In the genomic region with DNA sequence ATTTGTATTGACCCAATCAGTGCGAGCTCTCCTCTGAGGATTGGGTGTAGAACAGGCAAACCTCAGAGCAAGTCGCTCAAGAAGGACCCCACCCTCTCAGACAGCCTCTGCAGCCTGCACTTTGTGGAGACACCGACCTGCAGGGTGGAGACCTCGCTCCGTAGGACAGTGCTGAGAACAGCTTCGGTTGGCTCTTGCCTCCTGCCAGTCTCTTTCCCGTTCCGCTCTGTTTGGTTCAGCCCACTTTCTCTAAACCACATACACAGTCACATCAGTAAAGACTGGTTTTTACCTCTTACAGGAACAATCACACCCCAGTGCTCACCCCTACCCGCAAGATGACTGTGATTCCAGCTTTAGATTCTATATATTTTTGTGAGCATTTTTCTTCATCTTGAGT, we compare ENCODE assay signal across 22 mouse cellular contexts.
DNase-seq lines count a peak whose midpoint lies in the region; ATAC-seq and TF ChIP-seq lines count a peak whose summit lies in the region.
"Had no signal": no experiment of that assay in that cellular context is flagged by ENCODE, and none has a peak within 500 bp of the region (broad histone marks: within the 10 kb centered on the region; RNA-seq: fewer than 3 reads in every experiment).

No protein-coding gene starts in this region.

- TF ChIP-seq POLR2A in CH12.LX (IDR thresholded peaks at IDR 0.05; ENCODE audit: low read depth, low read length) = no peak

- H3K9me3 ChIP-seq in hindbrain, embryonic 15.5 days = no peaks in the 10 kb centered on the region
- H3K9me3 ChIP-seq in hindbrain, embryonic 12.5 days (replicated peaks) = no peaks in the 10 kb centered on the region; the same call in 1 of the 2 replicates
- no peaks in the 10 kb centered on the region for H3K9me3 ChIP-seq in kidney, postnatal 0 days (replicated peaks; ENCODE audit: low read length)
- peaks cover 6% of the 10 kb centered on the region for H3K9me3 ChIP-seq in CH12.LX (replicated peaks; ENCODE audit: low read length)
- H3K9me3 ChIP-seq in embryonic facial prominence, embryonic 15.5 days (replicated peaks) = no peaks in the 10 kb centered on the region
- H3K9me3 ChIP-seq: forebrain, embryonic 12.5 days; heart, embryonic 10.5 days; liver, embryonic 12.5 days had no signal

- dilution Hi-C loops in CH12.LX (cut with MboI; ENCODE audit: extremely low pct_ligation_motif_present, extremely low pct_unique_long_range_greater_than_20kb, low sequenced_read_pairs) = no loop called here

- 65% methylated on average over 9 of the region's 9 CpGs for WGBS in hindbrain, embryonic 15.5 days
- 75% methylated on average over 9 of the region's 9 CpGs for WGBS in hindbrain, embryonic 12.5 days
- WGBS in kidney, postnatal 0 days = 78% methylated on average over 9 of the region's 9 CpGs
- WGBS in embryonic facial prominence, embryonic 15.5 days = 66% methylated on average over 9 of the region's 9 CpGs

- no peak overlapping the region for H3K9ac ChIP-seq in hindbrain, embryonic 15.5 days
- H3K9ac ChIP-seq in hindbrain, embryonic 12.5 days = no peak overlapping the region
- no peak overlapping the region for H3K9ac ChIP-seq in kidney, postnatal 0 days (ENCODE audit: low read depth, low read length)
- H3K9ac ChIP-seq in CH12.LX (ENCODE audit: insufficient read depth, low read depth) = no peak overlapping the region
- H3K9ac ChIP-seq in embryonic facial prominence, embryonic 15.5 days = no peak overlapping the region
- H3K9ac ChIP-seq: forebrain, embryonic 12.5 days; liver, embryonic 12.5 days had no signal

- H3K4me3 ChIP-seq in hindbrain, embryonic 15.5 days = no peak overlapping the region
- no peak overlapping the region for H3K4me3 ChIP-seq in hindbrain, embryonic 12.5 days
- no peak overlapping the region for H3K4me3 ChIP-seq in kidney, postnatal 0 days (replicated peaks; ENCODE audit: low read depth, low read length)
- no peak overlapping the region for H3K4me3 ChIP-seq in CH12.LX (replicated peaks in 1 of 3; ENCODE audit: low read depth in 2 of 3, low read length in 2 of 3, poor library complexity in 1 of 3)
- H3K4me3 ChIP-seq in embryonic facial prominence, embryonic 15.5 days (replicated peaks) = no peak overlapping the region
- H3K4me3 ChIP-seq: forebrain, embryonic 12.5 days; heart, embryonic 10.5 days; limb, embryonic 13.5 days; liver, embryonic 12.5 days had no signal

- TF ChIP-seq EP300 in CH12.LX (IDR thresholded peaks at IDR 0.05; ENCODE audit: low read length) = no peak; the same call in 1 of the 2 replicates

- no peaks in the 10 kb centered on the region for H3K27me3 ChIP-seq in hindbrain, embryonic 15.5 days
- no peaks in the 10 kb centered on the region for H3K27me3 ChIP-seq in hindbrain, embryonic 12.5 days
- H3K27me3 ChIP-seq in kidney, postnatal 0 days (ENCODE audit: insufficient read depth, low read length) = no peaks in the 10 kb centered on the region
- H3K27me3 ChIP-seq in CH12.LX (replicated peaks) = no peaks in the 10 kb centered on the region
- no peaks in the 10 kb centered on the region for H3K27me3 ChIP-seq in embryonic facial prominence, embryonic 15.5 days
- H3K27me3 ChIP-seq: forebrain, embryonic 12.5 days; limb, embryonic 13.5 days; liver, embryonic 12.5 days had no signal

- no peaks in the 10 kb centered on the region for H3K36me3 ChIP-seq in hindbrain, embryonic 15.5 days
- no peaks in the 10 kb centered on the region for H3K36me3 ChIP-seq in hindbrain, embryonic 12.5 days
- no peaks in the 10 kb centered on the region for H3K36me3 ChIP-seq in kidney, postnatal 0 days (ENCODE audit: insufficient read depth, low read length)
- no peaks in the 10 kb centered on the region for H3K36me3 ChIP-seq in CH12.LX (replicated peaks in 1 of 2; ENCODE audit: control insufficient read depth in 1 of 2, insufficient read depth in 1 of 2, low read length in 1 of 2)
- no peaks in the 10 kb centered on the region for H3K36me3 ChIP-seq in embryonic facial prominence, embryonic 15.5 days
- H3K36me3 ChIP-seq: forebrain, embryonic 12.5 days; heart, embryonic 10.5 days; limb, embryonic 13.5 days; liver, embryonic 12.5 days had no signal

- H3K4me2 ChIP-seq in hindbrain, embryonic 15.5 days = no peak overlapping the region
- H3K4me2 ChIP-seq in hindbrain, embryonic 12.5 days (replicated peaks) = no peak overlapping the region
- H3K4me2 ChIP-seq in kidney, postnatal 0 days (ENCODE audit: low read length) = no peak overlapping the region
- no peak overlapping the region for H3K4me2 ChIP-seq in CH12.LX (ENCODE audit: insufficient read depth, low read depth, poor library complexity, severe bottlenecking)
- no peak overlapping the region for H3K4me2 ChIP-seq in embryonic facial prominence, embryonic 15.5 days (replicated peaks)
- H3K4me2 ChIP-seq: forebrain, embryonic 12.5 days; liver, embryonic 12.5 days had no signal

- ATAC-seq in hindbrain, embryonic 15.5 days (ENCODE audit: low FRiP score, low read depth) = peak; percentile 42; the same call in 1 of the 2 replicates
- ATAC-seq in hindbrain, embryonic 12.5 days (ENCODE audit: low FRiP score) = no peak
- no peak for ATAC-seq in kidney, postnatal 0 days (replicated peaks; ENCODE audit: low FRiP score, low read depth)
- peak; percentile 36; the same call in 1 of the 2 replicates for ATAC-seq in embryonic facial prominence, embryonic 15.5 days (ENCODE audit: insufficient number of reproducible peaks, low FRiP score, low TSS enrichment, low read depth)
- ATAC-seq: activated CD4-positive, CD25-positive, alpha-beta regulatory T cell, adult 4 months; intestine, postnatal 0 days; liver, embryonic 12.5 days had no signal

- no peaks in the 10 kb centered on the region for H3K79me2 ChIP-seq in CH12.LX (replicated peaks; ENCODE audit: control insufficient read depth, extremely low read depth, insufficient read depth, poor library complexity, severe bottlenecking)

- H3K27ac ChIP-seq in hindbrain, embryonic 15.5 days (replicated peaks) = no peak overlapping the region
- no peak overlapping the region for H3K27ac ChIP-seq in hindbrain, embryonic 12.5 days
- peak overlapping the region; percentile 84; the same call in 1 of the 2 replicates for H3K27ac ChIP-seq in kidney, postnatal 0 days
- no peak overlapping the region for H3K27ac ChIP-seq in CH12.LX (ENCODE audit: insufficient read depth, low read depth)
- no peak overlapping the region; the same call in 1 of the 2 replicates for H3K27ac ChIP-seq in embryonic facial prominence, embryonic 15.5 days (replicated peaks)
- H3K27ac ChIP-seq: forebrain, embryonic 12.5 days; liver, embryonic 12.5 days had no signal

- no peak for TF ChIP-seq RAD21 in CH12.LX (IDR thresholded peaks at IDR 0.05; ENCODE audit: low read depth, low read length)

- TF ChIP-seq CTCF in kidney, postnatal 0 days (IDR thresholded peaks at IDR 0.05; ENCODE audit: low read depth) = no peak
- no peak for TF ChIP-seq CTCF in CH12.LX (conservative IDR thresholded peaks at IDR 0.05 in 1 of 2, IDR thresholded peaks at IDR 0.05 in 1 of 2; ENCODE audit: low read depth in 2 of 2, low read length in 2 of 2)

- in situ Hi-C loops in CH12.LX (cut with MboI; ENCODE audit: low pct_ligation_motif_present, low pct_unique_long_range_greater_than_20kb, low sequenced_read_pairs) = no loop called here

- H3K4me1 ChIP-seq in hindbrain, embryonic 15.5 days (replicated peaks) = no peaks in the 10 kb centered on the region
- H3K4me1 ChIP-seq in hindbrain, embryonic 12.5 days = no peaks in the 10 kb centered on the region
- no peaks in the 10 kb centered on the region for H3K4me1 ChIP-seq in kidney, postnatal 0 days (replicated peaks; ENCODE audit: insufficient read depth, low read length)
- H3K4me1 ChIP-seq in CH12.LX (ENCODE audit: control insufficient read depth in 1 of 2, insufficient read depth in 2 of 2) = peaks cover 0 to 6% of the 10 kb centered on the region in 2 experiments; a peak in 2 of 4 replicates
- peaks cover 16% of the 10 kb centered on the region for H3K4me1 ChIP-seq in embryonic facial prominence, embryonic 15.5 days
- H3K4me1 ChIP-seq: forebrain, embryonic 12.5 days; liver, embryonic 12.5 days had no signal

- no peak for DNase-seq in kidney, postnatal 0 days (ENCODE audit: low spot score)
- no peak for DNase-seq in kidney, postnatal 10 days
- DNase-seq in CH12.LX (ENCODE audit: extremely low read depth) = peak; percentile 41
- no peak for DNase-seq in thymus, postnatal 36 days
- no peak for DNase-seq in adrenal gland, postnatal 25 days
- DNase-seq: adrenal gland, adult 8-10 months; B cell, adult 2 months; cerebellum, adult 18-20 months; cerebellum, postnatal 25 days; embryo, embryonic 11 days; lung, adult 18-20 months; lung, postnatal 10 days; right cerebral cortex, postnatal 14 days had no signal

TF ChIP-seq in CH12.LX, 34 proteins besides CTCF, POLR2A, EP300 and RAD21:
- TF ChIP-seq BHLHE40 (IDR thresholded peaks at IDR 0.05; ENCODE audit: low read depth, low read length) = peak; percentile 46
- TF ChIP-seq TCF12 (IDR thresholded peaks at IDR 0.05; ENCODE audit: low read depth, low read length) = no peak
- TF ChIP-seq MAFK (IDR thresholded peaks at IDR 0.05; ENCODE audit: insufficient replicate concordance, low read length) = peak; percentile 60
- peak; percentile 60; the same call in 1 of the 2 replicates for TF ChIP-seq IRF4 (IDR thresholded peaks at IDR 0.05; ENCODE audit: low read depth, low read length)

Comparison
In these comparisons a context has a peak if more than half of its experiments do, and no peak if none do; other contexts are left out.
1. ATAC-seq: peak in hindbrain, embryonic 15.5 days (single experiment) and embryonic facial prominence, embryonic 15.5 days (single experiment); none in hindbrain, embryonic 12.5 days (single experiment) and kidney, postnatal 0 days (single experiment).